Comparison of ENCODE assay signal across 20 mouse cellular contexts in genomic region chr4:141786141-141786540, GRCm38 (mm10). TPM values are rescaled to one million over a fixed set of nuclear protein-coding genes. Genes with fewer than 3 reads are reported as not detected.
"Had no signal": no experiment of that assay in that cellular context is flagged by ENCODE, and none has a peak within 500 bp of the region (broad histone marks: within the 10 kb centered on the region; RNA-seq: fewer than 3 reads in every experiment).

No protein-coding gene starts in this region.

- H3K4me3 ChIP-seq: layer of hippocampus, adult 2 months; midbrain, embryonic 10.5 days; myocyte; neural tube, embryonic 15.5 days had no signal

- ATAC-seq: hindbrain, embryonic 16.5 days; inflammation-experienced regulatory T-cells, adult 6 months; intestine, postnatal 0 days had no signal

- H3K9me3 ChIP-seq: midbrain, embryonic 10.5 days; neural tube, embryonic 15.5 days had no signal

- DNase-seq: kidney, adult 8-10 months; kidney, postnatal 36 days; left cerebral cortex, postnatal 4 days; midbrain, embryonic 14.5 days; right cerebral cortex, adult 18-20 months; right cerebral cortex, postnatal 25 days; thymus, adult 18-20 months; thymus, postnatal 14 days had no signal

- H3K27me3 ChIP-seq: neural tube, embryonic 15.5 days had no signal

- H3K9ac ChIP-seq: neural tube, embryonic 15.5 days had no signal

- H3K4me2 ChIP-seq: neural tube, embryonic 15.5 days had no signal

- H3K27ac ChIP-seq: kidney, postnatal 0 days; midbrain, embryonic 10.5 days; neural tube, embryonic 15.5 days had no signal

RNA-seq across cellular contexts. Expression of gene Agmat, which starts 39.7 kb away (rescaled TPM):
- total RNA-seq: layer of hippocampus, adult 2 months; layer of hippocampus, postnatal 10 days; left cerebral cortex, postnatal 4 days; megakaryocyte, adult 5-6 weeks had no signal
- polyA plus RNA-seq: inflammation-experienced regulatory T-cells, adult 6 months; midbrain, embryonic 10.5 days; midbrain, embryonic 14.5 days; neural tube, embryonic 11.5 days; neural tube, embryonic 15.5 days had no signal

RNA-seq across cellular contexts. Expression of gene Cela2a, which starts 39.8 kb away (rescaled TPM):
- total RNA-seq: layer of hippocampus, adult 2 months; layer of hippocampus, postnatal 10 days; left cerebral cortex, postnatal 10 days; left cerebral cortex, postnatal 4 days; megakaryocyte, adult 5-6 weeks had no signal
- polyA plus RNA-seq: hindbrain, embryonic 16.5 days; inflammation-experienced regulatory T-cells, adult 6 months; midbrain, embryonic 10.5 days; midbrain, embryonic 14.5 days; myocyte; neural tube, embryonic 11.5 days; neural tube, embryonic 15.5 days had no signal
